Mouse (Mus musculus) neural tube, embryonic 12.5 days (tissue): ENCODE data around the gene Bicra. TPM values are rescaled to one million over a fixed set of nuclear protein-coding genes. Genes with fewer than 3 reads are reported as not detected.

Experiments used
- ATAC-seq: fragments of 200-750 bp; cut with Nextera tagmentation; 2 replicates; pipeline ENCODE4 v1.8.0; 2017; ENCODE audit warnings: low read depth, mild to moderate bottlenecking, moderate TSS enrichment, moderate library complexity; ENCODE audit not compliant: low FRiP score
- H3K27ac ChIP-seq: fragments of 300-500 bp; sonication (generic); 2 replicates; pipeline ENCODE4 v1.5.1; 2016
- H3K27me3 ChIP-seq: fragments of 300-500 bp; sonication (generic); replicated peaks from 2 replicates; pipeline ENCODE4 v1.6.1; 2016; ENCODE audit warnings: mild to moderate bottlenecking
- H3K36me3 ChIP-seq: fragments of 300-500 bp; sonication (generic); 2 replicates; pipeline ENCODE4 v1.6.1; 2016; ENCODE audit warnings: mild to moderate bottlenecking
- H3K4me1 ChIP-seq: fragments of 300-500 bp; sonication (generic); 2 replicates; pipeline ENCODE4 v1.6.1; 2016
- H3K4me2 ChIP-seq: fragments of 300-500 bp; sonication (generic); replicated peaks from 2 replicates; pipeline ENCODE4 v1.6.1; 2016; ENCODE audit warnings: mild to moderate bottlenecking
- H3K4me3 ChIP-seq: fragments of 300-500 bp; sonication (generic); 2 replicates; pipeline ENCODE4 v1.5.1; 2016
- H3K9ac ChIP-seq: fragments of 300-500 bp; sonication (generic); 2 replicates; pipeline ENCODE4 v1.6.1; 2016; ENCODE audit warnings: mild to moderate bottlenecking
- H3K9me3 ChIP-seq: fragments of 300-500 bp; sonication (generic); 2 replicates; pipeline ENCODE4 v1.6.1; 2016; ENCODE audit warnings: mild to moderate bottlenecking
- WGBS: fragments of 180-500 bp; shearing (Covaris S2); methylation state at CpG from one replicate; pipeline ENCODE4 v1.1.7; 2016; 5-methylcytosine and 5-hydroxymethylcytosine counted together
- polyA plus RNA-seq: library from polyadenylated mRNA; unstranded; fragments of >200 nt; fragmentation: Nextera tagmentation; extraction: Ambion mirVana; gene quantifications from 2 replicates; pipeline ENCODE4 v1.2.1, GENCODE M21; 2016

Bicra gene
- polyA plus RNA-seq, 1 experiment from 2014 or later, result 10.1 TPM

DNA sequence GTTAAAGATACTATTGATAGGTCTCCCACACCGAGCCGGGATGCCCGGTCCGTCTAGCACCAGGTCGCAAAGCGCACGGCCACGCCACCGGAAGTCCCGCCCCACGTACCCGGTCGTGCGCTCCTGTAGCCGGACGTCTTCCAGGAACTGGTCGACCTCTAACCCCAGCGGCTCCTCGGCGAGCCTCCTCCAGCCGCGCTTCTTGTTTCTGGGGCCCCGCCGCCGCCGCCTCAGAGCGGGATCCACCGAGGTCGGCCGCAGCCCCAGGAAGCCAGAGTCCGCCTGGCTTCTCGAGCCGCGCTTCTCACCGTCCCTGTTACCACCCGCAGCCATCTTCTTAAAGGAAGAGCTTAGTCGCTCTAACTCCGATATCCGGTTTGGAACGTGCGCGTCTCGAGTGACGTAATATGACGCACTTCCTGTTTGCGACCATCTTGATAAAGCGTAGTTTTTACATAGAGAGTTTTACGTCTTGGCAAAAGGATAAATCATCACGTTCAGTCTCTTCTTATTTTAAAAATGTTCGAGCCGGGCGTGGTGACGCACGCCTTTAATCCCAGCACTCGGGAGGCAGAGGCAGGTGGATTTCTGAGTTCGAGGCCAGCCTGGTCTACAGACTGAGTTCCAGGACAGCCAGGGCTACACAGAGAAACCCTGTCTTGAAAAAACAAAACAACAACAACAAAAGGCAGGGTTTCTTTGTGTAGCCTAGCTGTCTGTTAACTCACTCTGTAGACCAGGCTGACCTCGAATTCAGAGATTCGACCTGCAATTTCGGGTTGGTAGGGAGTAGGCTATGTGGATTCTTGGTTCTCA lies 101.8 kb downstream of the Bicra start, which contains the start of gene Nop53:
Gene Nop53, minus strand, starts transcription at position 354 of the 816 bp plus-strand sequence.
- peak; percentile 95 for ATAC-seq
- peak within 1 kb of the TSS; percentile 75; the same call in 1 of the 2 replicates for H3K27ac ChIP-seq
- H3K36me3 ChIP-seq, result peaks cover 36% of the 10 kb centered on the region
- peak within 1 kb of the TSS; percentile 76 for H3K4me3 ChIP-seq
- peak within 1 kb of the TSS; percentile 72 for H3K9ac ChIP-seq
- H3K9me3 ChIP-seq, result no peaks in the 10 kb centered on the region
- no peaks in the 10 kb centered on the region for H3K27me3 ChIP-seq
- WGBS, result 2% methylated on average over 59 of the region's 59 CpGs
- H3K4me2 ChIP-seq, result peak within 1 kb of the TSS; percentile 84
- peaks cover 16% of the 10 kb centered on the region for H3K4me1 ChIP-seq

DNA sequence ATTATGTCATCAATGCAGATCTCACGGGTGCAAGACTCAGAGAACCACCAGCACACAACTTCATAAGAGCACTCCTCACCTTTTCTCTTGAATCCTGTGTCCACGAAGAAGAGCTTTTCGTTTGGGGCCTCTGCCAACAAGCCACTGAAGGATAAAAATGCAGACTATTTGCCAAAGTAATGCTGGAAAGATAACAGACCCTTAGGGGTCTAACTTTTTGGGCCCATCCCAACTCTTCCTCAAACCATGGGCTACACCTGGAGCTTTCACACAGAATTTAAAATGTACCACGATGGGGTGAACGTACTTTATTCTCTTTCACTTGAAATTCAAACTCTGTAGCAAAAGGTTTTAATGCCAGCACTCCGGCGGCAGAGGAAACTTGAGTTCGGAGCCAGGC lies 102.5 kb downstream of the Bicra start:
- Histone ChIP-seq H3K4me2 (peak overlapping the region; percentile 84), H3K36me3 (peaks cover 43% of the 10 kb centered on the region), H3K9ac (peak overlapping the region; percentile 72), H3K4me3 (peak overlapping the region; percentile 76), H3K4me1 (peaks cover 16% of the 10 kb centered on the region), H3K27me3 (no peaks in the 10 kb centered on the region), H3K9me3 (no peaks in the 10 kb centered on the region), H3K27ac (no peak overlapping the region)
- 0 out of 2 replicates have a peak, but pooled peaks have one; percentile 5 for ATAC-seq
- WGBS, result 11% methylated on average over 8 of the region's 8 CpGs

DNA sequence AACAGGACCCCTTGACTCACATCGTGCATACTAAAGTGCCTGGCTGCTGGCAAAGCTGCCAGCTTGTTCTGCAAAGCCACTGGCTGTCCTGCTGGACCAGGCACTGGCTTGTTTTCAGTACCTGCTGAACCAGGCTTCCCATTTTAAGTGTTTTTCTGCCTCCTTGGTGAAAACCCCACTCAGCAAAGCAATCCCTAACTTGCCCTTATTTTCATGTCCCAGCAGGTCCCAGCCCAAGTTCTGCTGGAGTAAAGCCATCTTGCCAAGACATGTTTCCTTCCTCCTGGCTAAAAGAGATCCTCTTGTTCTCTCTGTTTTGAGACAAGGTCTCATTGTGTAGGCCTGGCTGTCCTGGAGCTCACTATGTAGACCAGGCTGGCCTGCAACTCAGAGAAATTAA lies 103.4 kb downstream of the Bicra start:
- no peak overlapping the region for H3K27ac ChIP-seq
- no peaks in the 10 kb centered on the region for H3K9me3 ChIP-seq
- ATAC-seq, result no peak
- peaks cover 52% of the 10 kb centered on the region for H3K36me3 ChIP-seq
- no peak overlapping the region for H3K4me3 ChIP-seq
- WGBS, result 97% methylated on average over 1 of the region's 1 CpGs
- peaks cover 16% of the 10 kb centered on the region for H3K4me1 ChIP-seq
- no peaks in the 10 kb centered on the region for H3K27me3 ChIP-seq
- peak overlapping the region; percentile 84 for H3K4me2 ChIP-seq
- H3K9ac ChIP-seq, result no peak overlapping the region

DNA sequence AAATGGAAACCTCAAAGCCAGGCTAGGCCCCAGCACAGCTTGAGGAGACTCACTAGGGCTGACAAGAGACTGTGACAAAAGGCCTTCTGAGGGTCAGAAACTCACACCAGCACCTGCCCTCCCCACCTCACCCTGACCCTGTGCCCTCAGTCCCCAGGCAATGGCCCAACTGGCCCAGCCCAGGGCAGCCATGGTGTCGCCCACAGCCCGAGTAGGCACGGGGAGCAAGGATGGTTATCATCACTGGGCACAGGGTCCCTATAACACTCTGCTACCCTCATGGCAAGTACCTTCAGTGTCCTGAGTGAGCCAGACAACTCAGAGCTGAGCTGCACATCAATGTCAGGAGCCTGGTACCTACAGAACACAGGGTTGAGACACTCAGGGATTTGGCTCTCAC lies 109.1 kb downstream of the Bicra start:
- Histone ChIP-seq H3K9me3 (no peaks in the 10 kb centered on the region), H3K4me3 (no peak overlapping the region), H3K4me1 (no peaks in the 10 kb centered on the region), H3K36me3 (peaks cover 87% of the 10 kb centered on the region), H3K27ac (no peak overlapping the region), H3K4me2 (no peak overlapping the region), H3K27me3 (no peaks in the 10 kb centered on the region), H3K9ac (no peak overlapping the region)
- ATAC-seq, result no peak
- 93% methylated on average over 3 of the region's 3 CpGs for WGBS

DNA sequence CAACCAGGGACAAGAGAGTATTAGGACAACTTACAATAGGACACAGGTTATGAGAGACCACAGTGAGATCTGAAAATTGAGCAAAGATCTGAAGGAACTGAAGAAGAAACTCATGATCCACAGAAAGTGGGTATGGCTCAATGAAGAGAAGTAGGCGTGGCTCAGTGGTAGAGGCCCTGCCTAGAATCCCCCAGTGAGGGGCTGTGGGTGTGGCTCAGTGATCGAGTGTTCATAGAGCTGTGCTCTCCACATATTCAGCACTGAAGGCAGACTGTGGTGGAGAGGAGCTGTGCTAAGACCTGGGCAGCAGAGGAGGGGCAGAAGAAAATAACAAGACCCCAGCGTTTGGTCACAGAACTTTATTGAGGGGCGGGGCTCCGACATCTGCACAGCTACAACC lies 110.2 kb downstream of the Bicra start:
- H3K4me1 ChIP-seq, result no peaks in the 10 kb centered on the region
- H3K36me3 ChIP-seq, result peaks cover 75% of the 10 kb centered on the region
- no peak overlapping the region for H3K27ac ChIP-seq
- H3K9ac ChIP-seq, result no peak overlapping the region
- H3K4me2 ChIP-seq, result no peak overlapping the region
- WGBS, result 87% methylated on average over 5 of the region's 5 CpGs
- no peak overlapping the region for H3K4me3 ChIP-seq
- no peaks in the 10 kb centered on the region for H3K27me3 ChIP-seq
- H3K9me3 ChIP-seq, result no peaks in the 10 kb centered on the region
- ATAC-seq, result no peak

DNA sequence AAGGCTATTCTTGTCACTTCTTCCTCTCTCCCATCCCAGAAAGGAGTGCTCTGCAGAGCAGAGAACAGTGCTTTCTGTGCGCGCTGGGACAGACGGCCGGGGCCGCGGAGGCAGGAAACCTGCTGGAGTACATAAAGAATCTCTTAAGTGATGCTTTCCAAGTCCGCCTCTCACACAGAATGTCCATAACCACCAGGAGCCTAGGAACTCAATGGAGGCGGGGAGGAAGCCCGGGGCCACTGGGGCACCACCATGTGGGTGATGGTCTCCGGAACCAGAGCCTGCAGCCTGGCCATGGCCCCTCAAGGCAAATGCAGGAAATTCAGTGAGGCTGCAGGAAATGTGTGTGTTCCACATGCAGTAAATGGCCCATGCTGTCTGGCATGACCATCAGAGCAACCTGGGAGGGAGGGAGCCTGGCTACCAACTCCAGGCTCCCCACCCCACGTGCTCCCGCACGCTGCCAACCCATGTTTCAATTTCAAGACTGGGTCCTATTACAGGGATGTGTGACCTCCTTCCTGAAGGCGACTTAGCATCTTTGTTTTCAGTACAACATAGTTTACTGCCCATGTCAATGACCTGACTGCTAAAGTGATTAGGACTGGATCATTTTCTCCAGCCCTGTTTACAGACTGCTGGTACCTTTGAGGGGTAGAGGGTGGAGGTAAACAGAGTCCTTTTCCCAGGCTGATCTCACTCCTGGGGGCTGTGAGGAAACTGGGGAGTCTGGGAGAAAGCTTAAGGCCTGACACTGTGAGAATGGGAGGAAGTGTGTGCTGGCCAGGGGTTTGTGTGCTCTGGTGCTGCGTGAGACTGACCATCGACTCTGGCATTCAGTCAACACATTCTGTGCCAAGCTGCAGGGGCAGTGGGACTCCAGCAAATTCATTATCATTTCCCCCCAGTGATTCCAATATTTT lies 114.0 kb downstream of the Bicra start:
- Histone ChIP-seq H3K4me3 (no peak overlapping the region), H3K4me2 (no peak overlapping the region), H3K36me3 (peaks cover 37% of the 10 kb centered on the region), H3K4me1 (no peaks in the 10 kb centered on the region), H3K9ac (no peak overlapping the region), H3K27ac (no peak overlapping the region), H3K27me3 (no peaks in the 10 kb centered on the region), H3K9me3 (no peaks in the 10 kb centered on the region)
- WGBS, result 55% methylated on average over 16 of the region's 16 CpGs
- no peak for ATAC-seq

DNA sequence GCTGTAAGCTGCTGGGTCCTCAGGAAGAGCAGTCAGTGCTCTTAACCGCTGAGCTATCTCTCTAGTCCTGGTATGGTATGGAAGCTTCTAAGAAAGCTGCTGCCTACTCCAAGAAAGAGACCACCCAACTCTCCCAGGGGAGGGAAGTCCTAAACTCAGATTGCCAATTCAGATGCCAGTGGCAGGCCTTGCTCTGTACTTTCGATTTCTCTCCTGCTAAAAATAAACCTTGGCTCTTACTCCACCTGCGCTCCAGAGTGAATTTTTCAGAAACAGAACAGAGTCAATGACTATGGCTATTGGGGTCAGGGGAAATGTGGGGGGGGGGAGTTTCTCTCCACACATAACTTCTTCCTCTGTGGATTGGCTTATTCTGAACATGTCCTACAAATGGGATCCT lies 116.1 kb downstream of the Bicra start:
- Histone ChIP-seq H3K4me2 (no peak overlapping the region), H3K27me3 (no peaks in the 10 kb centered on the region), H3K9me3 (no peaks in the 10 kb centered on the region), H3K36me3 (peaks cover 17% of the 10 kb centered on the region), H3K27ac (no peak overlapping the region), H3K4me1 (no peaks in the 10 kb centered on the region), H3K9ac (no peak overlapping the region), H3K4me3 (no peak overlapping the region)
- ATAC-seq, result no peak
- WGBS, result 86% methylated on average over 3 of the region's 3 CpGs

DNA sequence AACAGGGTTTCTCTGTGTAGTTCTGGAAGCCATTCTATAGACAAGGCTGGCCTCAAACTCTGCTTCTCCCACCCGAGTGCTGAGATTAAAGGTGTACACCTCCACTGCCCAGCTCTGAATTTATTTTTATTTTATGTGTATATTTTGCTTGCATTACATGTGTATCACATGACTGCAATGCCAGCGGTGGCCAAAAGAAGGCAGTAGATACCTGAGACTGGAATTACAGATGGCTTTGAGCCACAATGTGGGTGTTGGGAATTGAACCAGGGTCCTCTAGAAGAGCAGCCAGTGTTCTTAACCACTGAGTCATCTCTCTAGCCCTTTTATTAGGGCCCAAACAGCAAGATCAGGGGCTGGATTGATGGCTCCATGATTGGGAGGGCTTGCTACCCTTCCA lies 117.2 kb downstream of the Bicra start:
- 61% methylated on average over 2 of the region's 2 CpGs for WGBS
- no peak for ATAC-seq
- no peak overlapping the region for H3K4me3 ChIP-seq
- no peak overlapping the region for H3K9ac ChIP-seq
- no peak overlapping the region for H3K4me2 ChIP-seq
- H3K9me3 ChIP-seq, result no peaks in the 10 kb centered on the region
- peaks cover 6% of the 10 kb centered on the region; the same call in 1 of the 2 replicates for H3K36me3 ChIP-seq
- no peak overlapping the region for H3K27ac ChIP-seq
- no peaks in the 10 kb centered on the region for H3K4me1 ChIP-seq
- H3K27me3 ChIP-seq, result no peaks in the 10 kb centered on the region

DNA sequence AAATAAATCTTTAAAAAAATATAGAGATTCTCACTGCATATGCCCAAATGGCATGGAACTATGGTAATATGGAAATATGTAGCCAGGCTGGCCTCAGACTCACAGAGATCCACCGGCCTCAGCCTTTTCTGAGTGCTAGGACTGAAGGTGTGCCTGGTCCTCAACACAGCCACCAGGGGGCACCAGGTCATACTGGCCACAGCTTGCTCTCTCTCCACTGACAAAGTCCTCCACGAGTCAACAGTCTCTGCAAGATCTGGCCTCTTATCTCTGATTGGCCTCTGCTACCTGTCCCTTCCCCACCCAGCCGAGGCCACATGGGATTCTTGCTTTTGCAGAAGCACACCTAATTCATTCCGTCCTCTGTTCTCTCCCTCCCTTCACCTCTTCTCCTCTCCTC lies 117.8 kb downstream of the Bicra start:
- Histone ChIP-seq H3K9ac (no peak overlapping the region), H3K27me3 (no peaks in the 10 kb centered on the region), H3K4me1 (no peaks in the 10 kb centered on the region), H3K36me3 (no peaks in the 10 kb centered on the region), H3K27ac (no peak overlapping the region), H3K4me3 (no peak overlapping the region), H3K4me2 (no peak overlapping the region), H3K9me3 (no peaks in the 10 kb centered on the region)
- no peak for ATAC-seq
- WGBS, result 38% methylated on average over 4 of the region's 4 CpGs

DNA sequence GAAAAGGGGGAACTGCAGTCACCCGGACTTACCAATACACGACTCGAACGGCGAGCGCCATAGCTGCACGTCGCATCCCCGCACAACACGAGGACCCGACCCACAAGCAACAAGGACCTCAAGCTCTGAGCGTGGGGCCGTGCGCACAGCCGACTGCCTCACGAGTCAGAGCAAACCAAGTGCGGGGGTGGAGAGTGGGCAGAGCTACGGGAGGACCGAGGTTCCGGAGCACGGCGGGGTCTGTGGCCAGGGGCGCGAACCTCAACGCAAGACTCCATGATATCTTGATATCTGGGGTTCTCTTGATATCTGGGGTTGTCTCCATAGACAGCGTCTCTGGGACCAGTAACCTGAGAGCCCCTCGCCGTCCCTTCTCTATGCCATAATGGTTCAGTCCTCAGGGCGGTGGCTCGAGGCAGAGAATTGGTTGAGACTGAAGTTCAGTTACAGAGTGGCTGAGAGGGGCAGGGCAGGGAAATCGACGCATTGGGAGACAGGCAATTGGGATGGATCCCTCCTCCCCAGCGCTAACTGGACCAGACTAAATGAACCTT lies 125.4 kb downstream of the Bicra start, which contains the start of gene Selenow:
Gene Selenow, minus strand, starts transcription at position 183 of the 554 bp plus-strand sequence.
- peaks cover 20% of the 10 kb centered on the region for H3K4me1 ChIP-seq
- H3K27me3 ChIP-seq, result no peaks in the 10 kb centered on the region
- H3K4me2 ChIP-seq, result peak within 1 kb of the TSS; percentile 75
- ATAC-seq, result peak; percentile 95
- peaks cover 28% of the 10 kb centered on the region for H3K36me3 ChIP-seq
- no peak within 1 kb of the TSS; the same call in 1 of the 2 replicates for H3K27ac ChIP-seq
- under 1% methylated on average over 33 of the region's 33 CpGs for WGBS
- no peaks in the 10 kb centered on the region for H3K9me3 ChIP-seq
- H3K9ac ChIP-seq, result peak within 1 kb of the TSS; percentile 75
- peak within 1 kb of the TSS; percentile 69 for H3K4me3 ChIP-seq

DNA sequence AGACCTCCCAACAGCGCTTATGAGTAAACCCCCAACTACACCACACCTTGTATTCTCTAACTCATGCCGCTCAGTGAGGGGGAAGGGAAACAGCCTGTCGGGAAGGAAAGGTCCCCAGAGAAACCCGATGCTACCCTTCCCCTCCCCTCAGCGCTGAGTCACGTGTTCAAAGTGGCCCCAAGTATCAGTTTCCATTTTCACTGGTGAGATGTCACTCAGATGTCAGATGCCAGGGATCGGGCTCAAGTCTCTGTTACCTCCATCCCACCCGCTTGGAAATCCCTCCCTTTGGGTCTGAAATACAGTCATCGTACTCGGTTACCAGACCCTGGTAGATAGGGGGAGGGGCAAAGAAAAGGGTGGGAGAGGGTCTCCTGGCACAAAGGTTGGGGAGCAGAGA lies 125.9 kb downstream of the Bicra start:
- peak overlapping the region; percentile 75 for H3K9ac ChIP-seq
- peak; percentile 63 for ATAC-seq
- no peaks in the 10 kb centered on the region for H3K27me3 ChIP-seq
- H3K4me1 ChIP-seq, result peaks cover 20% of the 10 kb centered on the region
- no peak overlapping the region for H3K27ac ChIP-seq
- H3K9me3 ChIP-seq, result no peaks in the 10 kb centered on the region
- H3K4me2 ChIP-seq, result peak overlapping the region; percentile 75
- peaks cover 33% of the 10 kb centered on the region for H3K36me3 ChIP-seq
- H3K4me3 ChIP-seq, result peak overlapping the region; percentile 69
- WGBS, result 0% methylated on average over 10 of the region's 10 CpGs
